Mouse (Mus musculus): Measurements from ENCODE around the gene Klf7.

- TF ChIP-seq CTCF (IDR thresholded peaks at IDR 0.05; ENCODE audit: insufficient read depth, low read depth, low read length) (no peak), POLR2A (IDR thresholded peaks at IDR 0.05; ENCODE audit: insufficient read depth, low read depth, low read length) (no peak)
Measured at GRCm38 (mm10) chr1:64089691-64090090, 32.4 kb downstream of the Klf7 start.

Measured in olfactory bulb, adult 2 months (tissue).